Mouse (Mus musculus) heart, embryonic 14.5 days (tissue): ENCODE measurements around the gene Opn1sw. TPM values are rescaled to one million over a fixed set of nuclear protein-coding genes. Genes with fewer than 3 reads are reported as not detected.
A peak's percentile ranks its signal among the peaks of the same experiment; 100 is the strongest.

Experiments used
- ATAC-seq: fragments of 200-750 bp; cut with Nextera tagmentation; 2 replicates; pipeline ENCODE4 v1.8.0; 2017; ENCODE audit warnings: low read depth, moderate TSS enrichment; ENCODE audit not compliant: insufficient number of reproducible peaks, insufficient read depth, low FRiP score
- H3K27ac ChIP-seq, 2 experiments: fragments of 200-500 bp in 1 of 2; fragments of 300-500 bp in 1 of 2; sonication (generic) in 1 of 2; replicated peaks in 1 of 2; 2 replicates each; pipeline ENCODE4 v1.5.1; 2012 to 2014; ENCODE audit warnings: low read depth in 2 of 2, low read length in 2 of 2, control low read depth in 1 of 2, mild to moderate bottlenecking in 1 of 2, mixed read lengths in 1 of 2; ENCODE audit not compliant: control insufficient read depth in 1 of 2, insufficient read depth in 1 of 2
- H3K27me3 ChIP-seq: fragments of 300-500 bp; sonication (generic); 2 replicates; pipeline ENCODE4 v1.6.1; 2014; ENCODE audit warnings: mild to moderate bottlenecking, low read length, control low read depth; ENCODE audit not compliant: control insufficient read depth, insufficient read depth
- H3K36me3 ChIP-seq: fragments of 300-500 bp; sonication (generic); 2 replicates; pipeline ENCODE4 v1.6.1; 2014; ENCODE audit warnings: mild to moderate bottlenecking, control low read depth, low read length, mixed read lengths; ENCODE audit not compliant: control insufficient read depth, insufficient read depth
- H3K4me1 ChIP-seq, 2 experiments: fragments of 200-500 bp in 1 of 2; fragments of 300-500 bp in 1 of 2; sonication (generic) in 1 of 2; 2 replicates each; pipeline ENCODE4 v1.6.1; 2012 to 2014; ENCODE audit warnings: low read length in 2 of 2, control low read depth in 1 of 2, mixed read lengths in 1 of 2; ENCODE audit not compliant: control insufficient read depth in 2 of 2, insufficient read depth in 2 of 2
- H3K4me2 ChIP-seq: fragments of 300-500 bp; sonication (generic); 2 replicates; pipeline ENCODE4 v1.6.1; 2014; ENCODE audit warnings: mild to moderate bottlenecking, low read length
- H3K4me3 ChIP-seq, 2 experiments: fragments of 200-500 bp in 1 of 2; fragments of 300-500 bp in 1 of 2; sonication (generic) in 1 of 2; 2 replicates each; pipeline ENCODE4 v1.5.1; 2012 to 2014; ENCODE audit warnings: low read length in 2 of 2, mild to moderate bottlenecking in 2 of 2, control low read depth in 1 of 2, low read depth in 1 of 2, moderate library complexity in 1 of 2; ENCODE audit not compliant: control insufficient read depth in 1 of 2, insufficient read depth in 1 of 2
- H3K9ac ChIP-seq: fragments of 300-500 bp; sonication (generic); 2 replicates; pipeline ENCODE4 v1.6.1; 2014; ENCODE audit warnings: mild to moderate bottlenecking, low read length
- H3K9me3 ChIP-seq: fragments of 300-500 bp; sonication (generic); 2 replicates; pipeline ENCODE4 v1.6.1; 2016; ENCODE audit warnings: low read length, control low read depth; ENCODE audit not compliant: control insufficient read depth
- WGBS: fragments of 180-500 bp; shearing (Covaris S2); extraction: QIAGEN DNeasy Blood & Tissue Kit; methylation state at CpG from one replicate; pipeline ENCODE4 v1.1.7; 2014; 5-methylcytosine and 5-hydroxymethylcytosine counted together
- polyA plus RNA-seq: library from polyadenylated mRNA; unstranded; fragments of >200 nt; fragmentation: Nextera tagmentation; extraction: Ambion mirVana; gene quantifications from 2 replicates; pipeline ENCODE4 v1.2.1, GENCODE M21; 2014

Gene Opn1sw
- 0.46 and 1.1 TPM in 2 replicates for polyA plus RNA-seq

GRCm38 (mm10) chr6:29388052-29388518 lies at the start of gene Opn1sw:
Opn1sw (minus strand) TSS chr6:29388468.
- WGBS = 3% methylated on average over 12 of the region's 12 CpGs
- ATAC-seq = peak; percentile 64
- Histone ChIP-seq H3K27me3 (no peaks in the 10 kb centered on the region), H3K4me1 (peaks cover 8 to 12% of the 10 kb centered on the region in 2 experiments), H3K27ac (peak within 1 kb of the TSS; percentile 36 to 55; a peak in 2 of 4 replicates), H3K4me3 (peak within 1 kb of the TSS; percentile 39 to 52), H3K9ac (peak within 1 kb of the TSS; percentile 47), H3K4me2 (peak within 1 kb of the TSS; percentile 63), H3K36me3 (no peaks in the 10 kb centered on the region), H3K9me3 (no peaks in the 10 kb centered on the region)

GRCm38 (mm10) chr6:29436461-29436934 lies 48.2 kb upstream of the Opn1sw start:
- H3K27me3 ChIP-seq = no peaks in the 10 kb centered on the region
- H3K9ac ChIP-seq = peak overlapping the region; percentile 97
- peaks cover 49% of the 10 kb centered on the region for H3K36me3 ChIP-seq
- peak overlapping the region; percentile 71 to 75; a peak in 3 of 4 replicates for H3K4me3 ChIP-seq
- H3K4me1 ChIP-seq = peaks cover 23 to 34% of the 10 kb centered on the region in 2 experiments
- ATAC-seq = peak; percentile 17
- H3K4me2 ChIP-seq = peak overlapping the region; percentile 81
- no peaks in the 10 kb centered on the region for H3K9me3 ChIP-seq
- H3K27ac ChIP-seq = peak overlapping the region; percentile 93 to 99
- 4% methylated on average over 11 of the region's 11 CpGs for WGBS

GRCm38 (mm10) chr6:29435940-29436451 lies 47.7 kb upstream of the Opn1sw start:
- peak; percentile 5; the same call in 1 of the 2 replicates for ATAC-seq
- H3K9ac ChIP-seq = peak overlapping the region; percentile 97
- H3K27me3 ChIP-seq = no peaks in the 10 kb centered on the region
- H3K4me2 ChIP-seq = peak overlapping the region; percentile 81
- H3K9me3 ChIP-seq = no peaks in the 10 kb centered on the region
- peaks cover 27 to 37% of the 10 kb centered on the region in 2 experiments for H3K4me1 ChIP-seq
- H3K36me3 ChIP-seq = peaks cover 44% of the 10 kb centered on the region
- H3K27ac ChIP-seq = peak overlapping the region; percentile 93 to 99
- H3K4me3 ChIP-seq = peak overlapping the region; percentile 71 to 75
- 0% methylated on average over 6 of the region's 6 CpGs for WGBS

- ATAC-seq = peak; percentile 45
Measured at GRCm38 (mm10) chr6:29434911-29435691, 46.8 kb upstream of the Opn1sw start.

GRCm38 (mm10) chr6:29433804-29434795 lies 45.8 kb upstream of the Opn1sw start:
- Histone ChIP-seq H3K4me3 (peak overlapping the region; percentile 71 to 75), H3K27me3 (no peaks in the 10 kb centered on the region), H3K27ac (peak overlapping the region; percentile 93 to 99), H3K9me3 (no peaks in the 10 kb centered on the region), H3K4me1 (peaks cover 36 to 45% of the 10 kb centered on the region in 2 experiments), H3K9ac (peak overlapping the region; percentile 97), H3K4me2 (peak overlapping the region; percentile 81), H3K36me3 (peaks cover 25% of the 10 kb centered on the region)
- 1% methylated on average over 27 of the region's 27 CpGs for WGBS
- peak; percentile 40 for ATAC-seq

More at GRCm38 (mm10) chr6:29434911-29435691, 46.8 kb upstream of the Opn1sw start:
- Histone ChIP-seq H3K27ac (peak overlapping the region; percentile 93 to 99), H3K4me3 (peak overlapping the region; percentile 71 to 75), H3K4me2 (peak overlapping the region; percentile 81), H3K4me1 (peaks cover 36 to 46% of the 10 kb centered on the region in 2 experiments), H3K9ac (peak overlapping the region; percentile 97), H3K27me3 (no peaks in the 10 kb centered on the region), H3K36me3 (peaks cover 35% of the 10 kb centered on the region), H3K9me3 (no peaks in the 10 kb centered on the region)
- WGBS = 4% methylated on average over 11 of the region's 13 CpGs

GRCm38 (mm10) chr6:29433038-29433803 lies 45.0 kb upstream of the Opn1sw start, which contains the start of gene Flnc:
Flnc (plus strand) TSS chr6:29433256.
- under 1% methylated on average over 69 of the region's 77 CpGs for WGBS
- Histone ChIP-seq H3K4me1 (peaks cover 36 to 45% of the 10 kb centered on the region in 2 experiments), H3K27ac (peak within 1 kb of the TSS; percentile 99), H3K4me2 (peak within 1 kb of the TSS; percentile 81), H3K27me3 (no peaks in the 10 kb centered on the region), H3K36me3 (peaks cover 16% of the 10 kb centered on the region), H3K4me3 (peak within 1 kb of the TSS; percentile 71 to 75), H3K9me3 (no peaks in the 10 kb centered on the region), H3K9ac (peak within 1 kb of the TSS; percentile 97)
- peak; percentile 9 for ATAC-seq
